Mouse (Mus musculus): ENCODE results near the gene Tmem184b.

GRCm38 (mm10) chr15:79329979-79330363 lies 73.4 kb downstream of the Tmem184b start:
- TF ChIP-seq CTCF (IDR thresholded peaks at IDR 0.05) (no peak), POLR2A (IDR thresholded peaks at IDR 0.05; ENCODE audit: insufficient read depth, low read depth, low read length) (no peak), EP300 (IDR thresholded peaks at IDR 0.05; ENCODE audit: insufficient read depth, low read depth, low read length) (no peak)

Data from heart, adult 2 months (tissue).